Mouse (Mus musculus) heart, postnatal 0 days (tissue): ENCODE data around the gene Trib2. TPM values are rescaled to one million over a fixed set of nuclear protein-coding genes. Genes with fewer than 3 reads are reported as not detected.
A peak's percentile ranks its signal among the peaks of the same experiment; 100 is the strongest.

Experiments
- ATAC-seq: fragments of 200-750 bp; cut with Nextera tagmentation; 2 replicates; pipeline ENCODE4 v1.8.0; 2017; ENCODE audit warnings: low read depth, moderate number of reproducible peaks, moderate library complexity; ENCODE audit not compliant: insufficient read depth
- DNase-seq: peaks from one replicate; pipeline ENCODE4 v3.0.0-alpha.2; 2016; ENCODE audit warnings: low spot score
- H3K27ac ChIP-seq: fragments of 300-500 bp; sonication (generic); 2 replicates; pipeline ENCODE4 v1.5.1; 2014; ENCODE audit warnings: low read depth, mild to moderate bottlenecking
- H3K27me3 ChIP-seq: fragments of 300-500 bp; sonication (generic); 2 replicates; pipeline ENCODE4 v1.6.1; 2014; ENCODE audit warnings: low read length, mixed read lengths; ENCODE audit not compliant: control insufficient read depth, insufficient read depth
- H3K36me3 ChIP-seq: fragments of 300-500 bp; sonication (generic); replicated peaks from 2 replicates; pipeline ENCODE4 v1.6.1; 2014; ENCODE audit warnings: low read length, mixed read lengths; ENCODE audit not compliant: control insufficient read depth, insufficient read depth
- H3K4me1 ChIP-seq: fragments of 300-500 bp; sonication (generic); 2 replicates; pipeline ENCODE4 v1.6.1; 2014; ENCODE audit warnings: antibody characterized with exemption; ENCODE audit not compliant: control insufficient read depth, insufficient read depth
- H3K4me2 ChIP-seq: fragments of 300-500 bp; sonication (generic); 2 replicates; pipeline ENCODE4 v1.6.1; 2014; ENCODE audit warnings: low read depth, mild to moderate bottlenecking, low read length, moderate library complexity
- H3K4me3 ChIP-seq: fragments of 300-500 bp; sonication (generic); 2 replicates; pipeline ENCODE4 v1.5.1; 2014; ENCODE audit warnings: low read depth, low read length
- H3K9ac ChIP-seq: fragments of 300-500 bp; sonication (generic); replicated peaks from 2 replicates; pipeline ENCODE4 v1.6.1; 2014; ENCODE audit warnings: low read depth, low read length, mixed read lengths
- H3K9me3 ChIP-seq: fragments of 300-500 bp; sonication (generic); replicated peaks from 2 replicates; pipeline ENCODE4 v1.6.1; 2016; ENCODE audit warnings: low read length; ENCODE audit not compliant: control insufficient read depth
- CTCF ChIP-seq: IDR thresholded peaks from 2 replicates; pipeline ENCODE4 v1.5.1; 2016; ENCODE audit warnings: antibody characterized with exemption, control low read depth, low read depth
- EP300 ChIP-seq: IDR thresholded peaks from 2 replicates; pipeline ENCODE4 v1.6.1; 2016; ENCODE audit warnings: antibody characterized with exemption, low read depth
- WGBS: fragments of 180-500 bp; shearing (Covaris S2); extraction: QIAGEN DNeasy Blood & Tissue Kit; methylation state at CpG from one replicate; pipeline ENCODE4 v1.1.7; 2014; 5-methylcytosine and 5-hydroxymethylcytosine counted together
- polyA plus RNA-seq: library from polyadenylated mRNA; unstranded; fragments of >200 nt; fragmentation: Nextera tagmentation; extraction: Ambion mirVana; gene quantifications from 2 replicates; pipeline ENCODE4 v1.2.1, GENCODE M21; 2015
- total RNA-seq: library from RNA; depleted of rRNA; stranded (reverse); fragments of >200 nt; gene quantifications from 2 replicates; pipeline ENCODE4 v1.2.3, GENCODE M21; 2014; ENCODE audit warnings: low replicate concordance

The Trib2 gene
- total and polyA plus RNA-seq, 2 experiments from 2014 or later: 57.1 to 91.1 TPM

GRCm38 (mm10) chr12:15790181-15790580 lies 26.5 kb downstream of the Trib2 start:
- no peak overlapping the region for H3K4me3 ChIP-seq
- no peak overlapping the region for H3K9ac ChIP-seq
- H3K27me3 ChIP-seq: no peaks in the 10 kb centered on the region
- no peaks in the 10 kb centered on the region for H3K9me3 ChIP-seq
- no peak for ATAC-seq
- DNase-seq: no peak
- H3K4me1 ChIP-seq: no peaks in the 10 kb centered on the region
- no peak overlapping the region for H3K4me2 ChIP-seq
- no peak overlapping the region for H3K27ac ChIP-seq
- TF ChIP-seq CTCF (no peak), EP300 (no peak)
- H3K36me3 ChIP-seq: peaks cover 59% of the 10 kb centered on the region
- WGBS: 68% methylated on average over 2 of the region's 2 CpGs

DNA sequence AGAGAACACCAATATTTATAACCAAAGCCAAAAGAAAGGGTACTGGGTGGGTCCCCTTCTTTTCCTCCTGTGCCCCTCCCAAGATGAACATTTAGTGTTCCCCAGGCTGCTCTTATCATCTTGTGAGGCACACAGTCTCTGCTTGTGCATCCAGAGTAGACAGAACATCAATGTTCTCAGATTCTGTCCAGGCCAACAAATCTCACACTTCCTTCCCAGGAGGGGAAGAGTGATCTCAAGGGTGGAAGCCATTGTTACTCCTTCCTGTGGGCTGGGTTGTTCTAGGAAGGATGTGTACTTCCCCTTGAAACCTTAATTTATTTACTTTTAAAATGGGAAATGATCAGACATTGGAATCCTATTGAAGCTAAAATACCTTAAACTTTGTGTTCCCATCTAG lies 39.7 kb downstream of the Trib2 start:
- Histone ChIP-seq H3K9me3 (no peaks in the 10 kb centered on the region), H3K4me3 (no peak overlapping the region), H3K27ac (peak overlapping the region; percentile 47), H3K9ac (no peak overlapping the region), H3K4me2 (no peak overlapping the region), H3K36me3 (no peaks in the 10 kb centered on the region), H3K4me1 (no peaks in the 10 kb centered on the region), H3K27me3 (no peaks in the 10 kb centered on the region)
- 0 out of 2 replicates have a peak, but pooled peaks have one; percentile 41 for ATAC-seq
- TF ChIP-seq CTCF: no peak
- no peak; the same call in 1 of the 2 replicates for TF ChIP-seq EP300
- DNase-seq: no peak

DNA sequence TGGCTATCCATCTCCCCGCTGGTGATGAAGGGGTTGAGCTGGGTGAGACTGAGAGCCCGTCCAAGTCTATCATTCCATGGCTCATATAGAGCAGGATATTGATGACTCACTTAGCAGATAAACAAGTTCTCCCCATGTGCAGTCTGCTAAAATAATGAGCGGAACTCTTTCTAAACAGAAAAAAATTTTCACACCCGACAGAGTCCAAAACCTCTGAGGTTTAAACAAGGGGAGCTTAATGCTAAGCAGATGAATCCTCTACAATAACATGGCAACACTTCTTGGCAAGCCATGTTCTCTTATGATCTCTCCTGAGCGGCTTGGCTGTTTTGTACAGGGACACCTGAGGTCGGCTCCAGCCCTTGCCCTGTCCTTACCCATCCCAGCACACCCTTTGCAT lies 45.0 kb downstream of the Trib2 start:
- Histone ChIP-seq H3K4me3 (no peak overlapping the region), H3K36me3 (no peaks in the 10 kb centered on the region), H3K27me3 (no peaks in the 10 kb centered on the region), H3K4me2 (no peak overlapping the region), H3K4me1 (peaks cover 10% of the 10 kb centered on the region; the same call in 1 of the 2 replicates), H3K9me3 (no peaks in the 10 kb centered on the region), H3K9ac (no peak overlapping the region), H3K27ac (no peak overlapping the region)
- no peak for DNase-seq
- TF ChIP-seq CTCF (no peak), EP300 (no peak)
- WGBS: 62% methylated on average over 6 of the region's 6 CpGs
- ATAC-seq: no peak

DNA sequence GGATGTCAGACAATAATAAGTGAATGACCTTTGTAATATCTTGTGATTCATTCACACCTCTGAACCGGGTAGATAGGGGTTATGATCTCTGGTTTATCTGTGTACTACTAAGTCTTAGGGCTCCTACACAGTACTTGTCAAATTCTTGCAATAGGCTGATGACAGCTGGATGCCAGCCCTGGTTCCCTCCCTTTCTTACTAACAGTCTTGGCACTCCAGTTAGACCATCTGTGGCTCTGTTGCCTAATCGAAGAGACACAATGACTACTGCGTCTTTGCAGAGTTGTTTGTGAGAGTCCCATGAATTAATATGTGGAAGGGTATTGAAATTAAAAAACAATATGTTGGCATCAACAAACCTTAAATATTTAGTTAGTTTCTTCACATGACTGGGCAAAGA lies 48.2 kb downstream of the Trib2 start:
- TF ChIP-seq EP300: no peak
- no peak for TF ChIP-seq CTCF
- Histone ChIP-seq H3K27me3 (no peaks in the 10 kb centered on the region), H3K27ac (no peak overlapping the region), H3K4me2 (no peak overlapping the region), H3K4me3 (no peak overlapping the region), H3K9ac (no peak overlapping the region), H3K9me3 (no peaks in the 10 kb centered on the region), H3K4me1 (peaks cover 10% of the 10 kb centered on the region; the same call in 1 of the 2 replicates), H3K36me3 (no peaks in the 10 kb centered on the region)
- ATAC-seq (no peak), DNase-seq (no peak)
- 50% methylated on average over 3 of the region's 3 CpGs for WGBS

- Histone ChIP-seq H3K9ac (no peak overlapping the region), H3K4me1 (peaks cover 10% of the 10 kb centered on the region; the same call in 1 of the 2 replicates), H3K36me3 (no peaks in the 10 kb centered on the region), H3K4me2 (no peak overlapping the region), H3K4me3 (no peak overlapping the region), H3K27ac (no peak overlapping the region), H3K27me3 (no peaks in the 10 kb centered on the region), H3K9me3 (no peaks in the 10 kb centered on the region)
- TF ChIP-seq EP300: no peak
- TF ChIP-seq CTCF: no peak
- 76% methylated on average over 12 of the region's 12 CpGs for WGBS
- DNase-seq (peak; percentile 21), ATAC-seq (peak; percentile 75; the same call in 1 of the 2 replicates)
Measured at GRCm38 (mm10) chr12:15765996-15766395, 50.7 kb downstream of the Trib2 start.

DNA sequence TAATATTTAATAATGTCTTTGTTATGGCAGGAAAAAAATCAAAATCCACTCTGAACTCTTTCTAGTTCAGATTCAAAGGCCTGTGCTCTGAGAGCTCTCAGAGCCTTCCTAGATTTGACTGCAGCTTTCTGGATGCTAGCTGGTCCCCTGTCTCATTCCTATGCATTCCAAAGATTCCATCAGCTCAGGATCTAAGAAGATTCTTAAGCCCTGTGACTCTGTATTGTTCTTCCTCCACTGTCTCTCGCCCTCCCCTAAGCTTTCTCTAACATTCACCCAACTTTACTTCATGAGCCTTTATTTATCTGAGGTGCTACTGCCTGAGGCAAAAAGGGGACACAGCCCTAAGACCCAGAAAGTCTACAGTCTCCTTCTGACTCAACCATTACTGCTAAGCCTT lies 51.5 kb downstream of the Trib2 start:
- WGBS: 63% methylated on average over 1 of the region's 1 CpGs
- TF ChIP-seq CTCF: no peak
- TF ChIP-seq EP300: no peak
- Histone ChIP-seq H3K4me2 (no peak overlapping the region), H3K4me1 (peaks cover 10% of the 10 kb centered on the region; the same call in 1 of the 2 replicates), H3K9ac (no peak overlapping the region), H3K27ac (no peak overlapping the region), H3K9me3 (no peaks in the 10 kb centered on the region), H3K4me3 (no peak overlapping the region), H3K36me3 (no peaks in the 10 kb centered on the region), H3K27me3 (no peaks in the 10 kb centered on the region)
- no peak for ATAC-seq
- no peak for DNase-seq
